Mouse (Mus musculus) kidney, adult 18-20 months (tissue): ENCODE results near the gene Asic2.

Experiments
- DNase-seq: peaks from one replicate; pipeline ENCODE4 v3.0.0; 2021

Asic2 gene

GRCm38 (mm10) chr11:81841001-81841400 lies 127.3 kb downstream of the Asic2 start:
- no peak for DNase-seq

DNA sequence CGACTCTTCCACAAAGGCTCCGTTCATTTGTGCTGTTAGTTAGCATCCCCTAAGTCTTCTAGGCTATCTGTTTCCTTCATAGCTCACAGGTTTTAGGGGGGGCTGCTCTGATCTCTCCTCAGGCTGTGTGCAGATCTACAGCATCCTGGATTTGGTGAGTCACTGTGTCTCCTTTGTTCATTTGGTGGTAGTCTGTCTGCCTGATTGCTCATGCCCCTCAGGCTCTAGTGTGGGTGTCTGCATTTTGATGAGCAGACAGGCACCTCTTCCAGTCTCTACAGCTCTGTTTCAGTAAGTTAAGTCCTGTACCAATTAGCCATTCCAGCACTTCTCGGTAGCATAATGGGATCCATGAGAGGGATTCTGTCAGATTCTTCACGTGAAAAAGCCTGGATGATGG lies 129.8 kb downstream of the Asic2 start:
- DNase-seq = no peak

DNA sequence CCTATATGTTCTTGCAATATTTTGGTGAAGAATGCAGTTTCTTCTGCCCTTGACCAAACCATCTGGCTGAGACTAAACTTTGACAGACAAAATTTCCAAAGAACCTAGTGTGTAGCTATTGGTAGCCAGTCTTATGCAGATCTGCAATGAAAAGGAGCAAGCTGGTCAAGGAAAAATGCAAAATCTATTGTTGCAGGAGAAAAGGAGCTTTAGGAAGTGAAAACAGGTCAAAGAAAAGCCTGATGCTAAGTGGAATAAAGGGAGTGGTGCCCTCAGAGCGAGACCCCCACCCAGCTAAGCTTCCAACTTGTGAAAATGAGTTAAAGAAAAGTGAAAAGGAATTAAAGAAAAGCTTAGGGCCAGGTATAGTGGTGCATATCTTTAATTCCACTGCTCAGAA lies 135.9 kb downstream of the Asic2 start:
- DNase-seq = no peak

- no peak for DNase-seq
These were observed 151.7 kb downstream of the Asic2 start for GRCm38 (mm10) chr11:81816531-81816930.

DNA sequence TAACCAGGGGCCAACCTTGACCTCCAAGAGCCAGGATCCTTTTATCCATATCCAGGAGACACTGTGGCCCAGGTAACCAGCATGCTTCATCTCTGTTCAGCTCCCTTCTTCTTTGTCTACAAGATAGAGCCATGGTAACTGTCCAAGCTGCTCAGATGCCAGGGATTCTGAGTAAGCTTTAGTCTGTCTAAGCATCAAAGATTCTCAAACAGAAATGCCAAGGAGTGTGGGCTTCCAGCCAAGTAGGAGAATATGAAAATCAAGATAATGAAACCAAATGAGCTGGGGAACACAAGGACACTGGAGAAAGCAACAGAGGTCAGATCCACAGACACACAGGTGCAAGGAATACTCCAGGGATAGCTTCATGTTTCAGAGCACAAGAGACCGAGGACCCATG lies 153.4 kb downstream of the Asic2 start:
- DNase-seq = no peak

GRCm38 (mm10) chr11:81806905-81807659 lies 161.2 kb downstream of the Asic2 start:
- DNase-seq = no peak

DNA sequence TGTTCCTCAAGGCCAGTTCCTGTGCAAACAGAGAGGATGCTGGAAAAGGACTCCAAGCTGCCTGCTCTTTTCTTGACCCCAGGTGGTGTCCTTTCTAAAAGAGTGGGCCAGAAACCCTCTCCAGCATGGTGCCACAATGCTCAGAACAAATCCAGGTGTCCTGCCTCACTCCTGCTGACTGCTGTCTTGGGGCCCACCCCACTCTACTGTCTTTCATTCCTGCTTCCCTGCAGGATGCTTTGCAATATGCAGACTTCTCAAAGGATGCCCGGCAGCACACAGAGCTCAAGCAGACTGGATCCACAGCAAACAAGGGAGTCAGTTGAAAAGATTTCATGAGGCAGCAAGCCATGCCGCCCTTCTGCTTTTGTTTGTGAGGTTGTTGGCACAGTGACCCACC lies 164.7 kb downstream of the Asic2 start:
- DNase-seq = no peak

- DNase-seq = no peak
These were observed 165.6 kb downstream of the Asic2 start for GRCm38 (mm10) chr11:81802614-81803013.

- no peak for DNase-seq
These were observed 167.4 kb downstream of the Asic2 start for GRCm38 (mm10) chr11:81800899-81801298.

DNA sequence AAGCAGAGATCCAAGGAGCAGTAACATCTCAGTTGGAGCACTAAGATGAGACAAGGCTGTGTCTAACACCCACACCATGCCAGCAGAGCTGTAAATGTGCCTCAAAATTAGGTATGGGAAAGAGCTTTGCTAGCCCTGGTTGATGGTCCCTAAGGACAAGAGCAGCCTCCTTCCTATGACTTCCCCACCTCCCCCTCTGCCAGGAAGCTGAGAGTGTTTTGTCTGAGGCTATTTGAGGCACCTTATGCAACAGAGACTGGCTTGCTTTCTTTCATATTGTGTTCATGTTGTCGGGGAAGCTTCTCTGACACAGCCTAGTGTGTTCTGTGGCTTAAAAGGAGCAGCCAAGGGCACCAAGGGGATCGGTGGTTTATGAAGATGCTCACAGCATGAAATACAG lies 174.7 kb downstream of the Asic2 start:
- DNase-seq = no peak

DNA sequence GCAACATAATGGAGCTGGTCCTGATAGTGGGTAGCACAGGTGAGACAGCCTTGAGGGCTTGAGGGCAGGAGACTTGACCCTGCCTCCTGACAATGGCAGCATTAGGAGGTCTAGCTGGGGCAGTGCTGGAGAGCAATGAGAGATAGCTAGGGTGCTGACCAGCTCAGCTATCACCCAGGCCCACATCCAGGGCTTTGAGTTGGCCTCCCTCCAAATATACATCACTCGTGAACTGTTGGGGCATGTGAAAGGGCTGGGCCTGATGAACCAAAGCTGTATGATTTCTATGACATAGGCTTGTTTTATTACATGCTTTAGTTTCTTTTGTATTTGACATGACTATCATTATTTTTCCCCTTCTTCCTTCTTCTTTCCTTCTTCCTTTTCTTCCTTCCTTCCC lies 176.7 kb downstream of the Asic2 start:
- DNase-seq = no peak

DNA sequence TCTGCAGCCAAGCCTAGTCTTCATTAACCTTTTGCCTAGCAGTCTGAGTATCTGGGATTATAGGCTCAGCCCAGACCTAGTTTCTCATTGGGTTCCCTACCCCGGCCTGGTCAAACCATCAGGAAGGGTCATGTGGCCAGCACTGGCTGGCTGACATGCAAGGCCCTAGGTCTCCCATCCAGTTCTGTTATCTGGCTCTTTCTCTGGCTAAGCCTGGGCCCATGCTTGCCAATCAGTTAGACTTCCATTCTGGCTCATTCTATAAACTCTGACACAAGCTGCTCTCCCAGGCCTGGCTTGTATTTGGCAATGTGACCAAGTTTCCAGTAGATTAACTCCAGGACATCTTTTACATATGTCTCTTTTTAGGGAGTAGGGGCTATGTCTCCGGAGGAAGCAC lies 187.7 kb downstream of the Asic2 start:
- no peak for DNase-seq

DNA sequence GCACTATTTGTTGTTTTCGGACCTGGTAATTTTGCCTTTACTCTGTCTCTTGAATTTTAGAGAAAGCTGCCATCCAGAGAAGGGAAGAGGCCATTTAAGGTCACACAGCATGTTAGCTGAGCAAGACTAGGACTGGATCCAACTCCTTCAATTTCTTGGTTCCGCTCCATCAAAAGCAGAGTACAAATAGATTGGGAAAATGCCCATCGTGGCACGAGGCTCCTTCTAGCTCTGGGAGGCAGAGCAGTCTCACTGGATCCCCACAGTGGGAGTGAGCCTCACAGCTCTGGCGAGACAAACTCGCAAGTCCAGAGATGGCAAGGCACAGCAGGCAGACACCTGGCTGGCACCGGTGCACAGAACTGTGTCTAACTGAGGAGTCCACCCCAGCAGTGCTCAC lies 188.4 kb downstream of the Asic2 start:
- DNase-seq = peak; percentile 5

DNA sequence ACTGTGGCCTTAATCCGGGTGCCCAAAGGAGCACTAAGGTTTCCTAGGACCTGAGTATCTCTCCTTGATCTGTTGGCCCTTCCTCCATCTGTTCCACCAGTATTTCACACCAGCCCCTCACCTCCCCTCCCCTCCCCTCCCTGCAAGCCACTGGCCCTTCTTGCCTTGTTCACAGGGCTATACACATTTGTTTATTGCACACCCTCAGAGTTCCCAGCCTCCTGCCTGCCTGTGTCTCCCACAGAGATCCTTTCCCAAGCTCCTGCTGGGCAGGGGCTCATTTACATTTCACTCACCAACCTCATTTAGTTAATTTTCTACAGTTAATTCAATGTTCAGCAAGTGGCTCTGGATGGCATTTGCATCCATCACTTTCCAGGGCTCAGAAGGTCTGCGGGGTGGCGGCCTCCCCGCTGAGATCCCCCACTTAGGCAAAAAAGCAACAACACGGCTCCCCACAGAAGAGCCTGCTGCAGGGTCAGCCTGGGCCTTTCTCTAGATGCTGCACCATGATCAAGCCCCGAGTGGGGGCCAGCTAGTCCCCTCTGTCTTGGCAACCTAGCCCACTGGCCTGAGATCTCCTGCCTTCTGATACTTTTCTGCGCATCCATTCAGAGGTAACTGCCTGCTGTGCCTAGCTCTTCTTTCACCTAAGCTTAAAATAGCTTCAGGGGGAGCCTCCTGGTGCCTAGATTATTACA lies 196.9 kb downstream of the Asic2 start:
- DNase-seq = no peak

GRCm38 (mm10) chr11:81769691-81770260 lies 198.5 kb downstream of the Asic2 start:
- no peak for DNase-seq

DNA sequence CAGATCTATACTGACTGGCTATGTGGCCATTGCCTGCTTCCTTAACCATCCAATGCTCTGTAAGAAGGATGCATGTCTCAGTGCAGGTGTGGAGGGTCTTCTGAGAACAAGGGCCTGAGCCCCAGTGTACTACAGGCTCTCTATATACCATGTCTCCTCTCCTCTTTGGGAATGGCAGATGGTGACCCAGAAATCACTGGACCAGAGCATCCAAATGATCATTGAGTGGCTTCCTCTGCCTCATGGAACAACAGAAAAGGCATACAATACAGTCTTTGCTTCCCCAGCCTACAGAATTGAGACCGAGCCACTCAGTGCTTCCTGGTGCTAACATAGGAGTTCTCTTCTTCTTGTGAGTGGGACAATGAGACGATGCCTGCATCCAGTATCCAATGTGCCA lies 200.0 kb downstream of the Asic2 start:
- DNase-seq = no peak

- no peak for DNase-seq
These were observed 200.5 kb downstream of the Asic2 start for GRCm38 (mm10) chr11:81767781-81768180.

- no peak for DNase-seq
These were observed 203.0 kb downstream of the Asic2 start for GRCm38 (mm10) chr11:81765288-81765687.

GRCm38 (mm10) chr11:81764778-81765177 lies 203.5 kb downstream of the Asic2 start:
- DNase-seq = no peak

DNA sequence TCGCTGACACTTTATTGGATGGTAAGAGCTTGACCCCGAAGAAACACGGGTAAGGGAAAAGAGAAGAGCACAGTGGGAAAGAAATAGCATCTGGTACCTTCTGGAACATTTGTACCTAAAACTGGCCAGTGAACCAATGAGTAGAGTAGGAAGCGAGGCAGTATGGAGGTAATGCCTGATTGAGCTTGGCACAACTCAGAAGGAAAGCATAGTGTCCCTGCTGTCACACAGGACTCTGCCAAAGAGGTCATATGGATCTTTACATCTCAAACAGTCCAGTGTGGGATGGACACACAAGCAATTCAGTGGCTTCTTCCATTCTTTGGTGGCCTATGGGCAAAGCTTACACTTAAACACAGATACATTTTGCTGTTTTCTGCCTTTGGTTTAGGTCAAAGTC lies 211.0 kb downstream of the Asic2 start:
- DNase-seq = no peak

GRCm38 (mm10) chr11:81750876-81751275 lies 217.4 kb downstream of the Asic2 start:
- no peak for DNase-seq

DNA sequence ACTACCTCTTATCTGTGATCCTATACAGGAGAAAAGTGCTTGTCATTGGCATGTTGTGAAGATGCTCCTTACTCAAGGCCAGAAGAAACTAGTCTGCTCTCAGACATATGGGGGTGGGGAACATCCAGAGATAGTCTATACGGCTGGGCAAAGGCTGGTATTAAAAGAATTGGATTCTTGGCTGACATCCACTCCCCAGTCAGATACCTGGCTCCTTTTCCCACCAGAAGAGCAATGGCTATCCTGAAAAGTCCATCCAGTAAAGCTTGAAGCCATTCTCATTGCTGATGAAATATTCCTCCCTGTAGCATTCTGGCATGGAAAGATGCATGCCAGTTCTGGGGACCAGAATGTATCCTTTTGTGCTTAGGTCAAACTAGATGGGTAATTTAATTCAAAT lies 218.2 kb downstream of the Asic2 start:
- DNase-seq = no peak

GRCm38 (mm10) chr11:81738995-81739394 lies 229.3 kb downstream of the Asic2 start:
- DNase-seq = no peak

DNA sequence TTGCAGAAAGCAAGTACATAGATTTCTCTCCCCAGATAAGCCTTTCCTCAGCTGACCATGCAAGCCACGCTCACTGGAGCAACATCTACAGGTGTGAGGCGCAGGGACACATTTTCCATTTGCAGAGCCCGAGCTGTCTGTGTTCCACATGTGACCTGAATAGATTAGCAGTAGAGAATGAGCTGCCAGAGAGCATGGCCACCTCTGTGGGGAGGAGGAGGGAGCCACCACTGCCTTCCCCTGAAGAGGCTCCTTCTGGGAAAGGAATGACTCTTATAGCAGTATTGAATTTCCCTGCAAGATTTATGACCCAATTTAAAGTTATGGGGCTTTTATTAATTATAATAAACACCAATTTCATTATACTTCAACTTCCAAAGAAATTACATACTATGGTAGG lies 230.5 kb downstream of the Asic2 start:
- no peak for DNase-seq
